Mouse (Mus musculus) sigmoid colon, adult 10 weeks (tissue): ENCODE data around the gene Zfp563. TPM values are rescaled to one million over a fixed set of nuclear protein-coding genes. Genes with fewer than 3 reads are reported as not detected.

Source experiments
- polyA plus RNA-seq: library from polyadenylated mRNA; stranded (reverse); fragments of 350-450 nt; fragmentation: Illumina TruSeq; extraction: RNeasy Lipid Tissue Mini Kit (QIAGEN cat#74804); gene quantifications from one replicate; pipeline ENCODE4 v1.2.3, GENCODE M21; 2014; ENCODE audit warnings: low read depth, low replicate concordance

The Zfp563 gene
- 22.4 TPM for polyA plus RNA-seq

DNA sequence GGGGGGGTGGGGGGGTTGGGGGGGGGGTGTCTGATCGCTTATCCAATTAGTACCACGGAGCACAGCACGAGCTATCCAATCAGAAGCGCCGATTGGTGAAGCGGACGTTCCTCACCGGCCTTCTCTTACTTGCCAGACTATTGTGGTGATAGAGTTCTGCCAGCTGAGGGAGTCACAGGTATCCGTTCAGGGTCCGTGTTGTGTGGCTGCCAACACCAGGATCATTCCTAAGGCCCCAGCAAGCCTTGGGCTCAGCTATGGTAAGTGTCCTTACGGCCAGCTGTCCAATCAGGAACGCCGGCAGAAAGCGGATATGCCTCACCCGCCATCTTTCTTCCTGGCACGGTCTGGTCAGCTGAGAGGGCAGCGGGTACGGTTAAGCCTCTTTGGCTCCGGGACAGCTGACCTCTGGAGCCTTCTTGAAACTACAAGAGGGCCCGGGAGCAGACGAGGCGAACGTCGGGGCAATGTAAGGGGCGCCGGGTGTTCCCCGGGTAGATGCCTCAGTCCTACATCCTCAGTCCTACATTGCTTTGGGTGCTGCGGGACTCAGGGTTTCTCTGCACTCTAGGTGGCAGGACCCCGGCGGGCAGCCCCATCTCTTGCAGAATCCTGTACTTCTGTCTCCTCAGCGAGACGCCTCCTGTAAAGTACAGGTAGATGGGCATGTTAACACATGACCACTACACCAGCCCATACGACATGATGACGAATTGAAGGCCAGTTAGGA lies at the start of gene Zfp563:
Gene Zfp563, plus strand, starts transcription at position 91 of the 730 bp plus-strand sequence.

DNA sequence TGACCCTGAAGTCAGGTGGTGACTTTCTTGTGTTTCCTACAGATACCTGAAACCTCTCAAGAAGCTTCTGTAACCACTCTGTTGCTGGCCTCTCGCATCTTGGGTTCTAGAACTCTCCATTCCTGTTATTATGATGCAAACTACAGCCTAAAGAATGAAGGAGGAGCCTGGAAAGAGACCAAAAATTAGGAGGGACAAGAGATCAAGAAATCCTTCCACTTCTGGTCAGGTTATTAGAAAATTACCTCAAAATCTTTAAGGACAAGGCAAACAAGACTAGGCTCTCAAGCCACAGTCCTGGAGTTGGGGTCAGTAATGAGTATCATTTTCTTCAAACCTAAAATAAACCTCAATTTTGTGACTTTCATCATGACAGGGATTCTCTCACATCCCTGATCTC lies 21.2 kb upstream of the Zfp563 start, which contains the start of gene 4921501E09Rik:
Gene 4921501E09Rik, minus strand, starts transcription at position 101 of the 400 bp plus-strand sequence.

DNA sequence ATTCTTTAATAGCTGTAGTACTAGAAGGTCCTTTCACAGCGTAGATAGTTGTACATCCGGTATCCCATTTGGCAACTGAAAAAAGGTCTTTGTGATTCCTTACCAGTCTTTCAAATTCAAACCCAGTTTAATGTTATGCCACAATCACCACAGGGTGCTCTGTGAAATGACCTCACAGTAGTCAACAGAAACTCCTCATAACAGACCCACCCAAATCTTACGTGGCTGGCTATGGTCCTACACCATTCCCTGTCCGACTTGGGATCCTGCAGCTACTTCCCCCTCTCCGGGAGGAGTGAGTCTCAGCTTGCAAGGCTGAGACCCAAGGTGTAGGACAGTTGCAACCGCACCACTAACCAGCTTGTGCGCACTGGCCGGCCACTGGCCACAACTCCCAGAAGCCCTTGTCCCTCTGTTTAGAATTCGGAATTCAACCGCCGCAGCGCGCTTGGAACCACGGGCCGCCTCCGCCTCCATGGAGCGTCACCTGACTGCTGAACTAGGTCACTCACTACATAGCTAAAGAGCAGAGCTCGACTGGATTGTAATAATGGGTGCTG lies 50.2 kb downstream of the Zfp563 start, which contains the start of gene Morc2b:
Gene Morc2b, minus strand, starts transcription at position 423 of the 560 bp plus-strand sequence.

Other genes with a start within 250 kb of the Zfp563 start
- 8.9 TPM for gene Zfp870, start 197.7 kb upstream of the Zfp563 start, polyA plus RNA-seq
- 33.8 TPM for gene Cyp4f14, start 172.0 kb upstream of the Zfp563 start, polyA plus RNA-seq
- gene Cyp4f13, start 141.9 kb upstream of the Zfp563 start, polyA plus RNA-seq: 23.7 TPM
- 21.5 TPM for gene Zfp472, start 123.5 kb upstream of the Zfp563 start, polyA plus RNA-seq
- 26.9 TPM for gene Zfp952, start 96.2 kb upstream of the Zfp563 start, polyA plus RNA-seq
- 15.7 TPM for gene Zfp763, start 55.9 kb upstream of the Zfp563 start, polyA plus RNA-seq
- gene 4921501E09Rik, start 21.3 kb upstream of the Zfp563 start, polyA plus RNA-seq: not detected
- not detected for gene Morc2b, start 50.4 kb downstream of the Zfp563 start, polyA plus RNA-seq
- not detected for gene Olfr55, start 79.1 kb downstream of the Zfp563 start, polyA plus RNA-seq
- not detected for gene Olfr239, start 102.0 kb downstream of the Zfp563 start, polyA plus RNA-seq
- gene Olfr1564, start 132.4 kb downstream of the Zfp563 start, polyA plus RNA-seq: 0.16 TPM
- gene Zfp955a, start 165.8 kb downstream of the Zfp563 start, polyA plus RNA-seq: 40.2 TPM
- gene Olfr63, start 175.4 kb downstream of the Zfp563 start, polyA plus RNA-seq: not detected
- 27.4 TPM for gene Zfp955b, start 200.2 kb downstream of the Zfp563 start, polyA plus RNA-seq